Mouse (Mus musculus): Measurements from ENCODE around the gene Gm20708. TPM values are rescaled to one million over a fixed set of nuclear protein-coding genes. Genes with fewer than 3 reads are reported as not detected.

Gm20708 gene
- polyA plus RNA-seq, 1 experiment from 2014 or later: not detected

DNA sequence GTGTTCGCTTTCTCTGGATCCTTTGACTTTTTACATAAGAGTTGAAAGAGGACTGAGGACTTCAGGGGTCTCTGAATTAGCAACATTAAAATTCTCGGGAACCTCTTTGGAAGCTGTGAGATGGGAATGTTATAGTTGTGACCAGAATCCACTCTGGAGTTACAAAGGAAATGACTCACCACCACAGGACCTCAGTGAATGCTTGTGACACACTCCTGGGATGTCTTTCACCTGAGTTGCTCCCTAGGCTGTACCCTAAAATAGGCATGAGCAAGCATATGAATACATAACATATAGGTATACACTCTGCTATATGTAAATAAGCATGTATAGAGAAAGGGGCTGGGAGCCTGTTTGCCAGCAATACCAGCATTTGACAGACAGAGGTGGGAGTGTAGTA lies 34.0 kb downstream of the Gm20708 start:
- Histone ChIP-seq H3K9me3 (no peaks in the 10 kb centered on the region), H3K36me3 (no peaks in the 10 kb centered on the region), H3K4me1 (peaks cover 10% of the 10 kb centered on the region), H3K4me3 (no peak overlapping the region), H3K4me2 (replicated peaks) (no peak overlapping the region), H3K27me3 (replicated peaks) (no peaks in the 10 kb centered on the region), H3K27ac (no peak overlapping the region), H3K9ac (no peak overlapping the region)
- 87% methylated on average over 2 of the region's 2 CpGs for WGBS
- ATAC-seq (ENCODE audit: low FRiP score, low read depth): no peak

- Histone ChIP-seq H3K4me1 (peaks cover 19% of the 10 kb centered on the region), H3K9me3 (no peaks in the 10 kb centered on the region), H3K4me2 (replicated peaks) (no peak overlapping the region), H3K36me3 (no peaks in the 10 kb centered on the region), H3K4me3 (no peak overlapping the region), H3K27me3 (replicated peaks) (no peaks in the 10 kb centered on the region), H3K27ac (no peak overlapping the region), H3K9ac (no peak overlapping the region)
- ATAC-seq (ENCODE audit: low FRiP score, low read depth): no peak
- WGBS: 77% methylated on average over 2 of the region's 2 CpGs
Measured at GRCm38 (mm10) chr11:117844997-117845396, 35.5 kb downstream of the Gm20708 start.

DNA sequence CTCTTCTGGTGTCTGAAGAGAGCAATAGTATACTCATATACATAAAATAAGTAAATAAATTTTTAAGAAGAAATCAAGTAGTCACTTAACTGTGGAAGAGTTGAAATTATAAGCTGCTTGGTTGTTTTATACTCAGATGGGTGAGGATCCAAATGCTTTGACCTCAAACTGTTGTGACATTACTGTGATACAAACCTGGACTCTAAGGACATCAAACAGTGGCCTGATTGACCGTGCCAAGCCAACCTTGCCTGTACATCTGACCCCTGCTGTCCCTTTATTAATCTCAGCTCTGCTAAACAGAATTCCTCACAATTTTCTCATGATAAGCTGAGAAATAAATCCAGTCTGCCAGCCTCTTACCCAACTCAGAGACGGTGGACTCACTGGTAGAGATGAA lies 36.2 kb downstream of the Gm20708 start:
- ATAC-seq (ENCODE audit: low FRiP score, low read depth): no peak
- no peaks in the 10 kb centered on the region for H3K27me3 ChIP-seq (replicated peaks)
- H3K9me3 ChIP-seq: no peaks in the 10 kb centered on the region
- no peak overlapping the region for H3K27ac ChIP-seq
- 90% methylated on average over 2 of the region's 2 CpGs for WGBS
- H3K4me1 ChIP-seq: peaks cover 25% of the 10 kb centered on the region
- no peak overlapping the region for H3K4me2 ChIP-seq (replicated peaks)
- H3K4me3 ChIP-seq: no peak overlapping the region
- H3K36me3 ChIP-seq: no peaks in the 10 kb centered on the region
- no peak overlapping the region for H3K9ac ChIP-seq

DNA sequence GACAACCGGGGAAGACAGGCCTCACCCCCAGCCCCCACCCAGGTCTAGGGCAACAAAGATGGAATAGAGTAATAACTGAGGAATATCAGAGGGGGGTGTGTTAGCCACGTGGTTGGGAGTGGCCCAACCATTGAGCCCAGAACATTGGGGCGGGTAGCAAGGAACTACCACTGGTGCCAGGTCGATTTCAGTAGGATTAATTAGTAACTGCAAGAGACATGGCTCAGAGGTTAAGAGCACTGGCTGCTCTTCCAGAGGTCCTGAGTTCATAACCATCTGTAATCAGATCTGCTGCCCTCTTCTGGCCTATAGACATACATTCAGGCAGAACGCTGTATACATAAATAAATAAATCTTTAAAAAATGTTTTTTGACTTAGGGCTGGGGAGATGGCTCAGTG lies 37.2 kb downstream of the Gm20708 start:
- no peak overlapping the region for H3K27ac ChIP-seq
- peaks cover 25% of the 10 kb centered on the region for H3K4me1 ChIP-seq
- H3K27me3 ChIP-seq (replicated peaks): no peaks in the 10 kb centered on the region
- ATAC-seq (ENCODE audit: low FRiP score, low read depth): no peak
- H3K4me3 ChIP-seq: no peak overlapping the region
- no peak overlapping the region for H3K9ac ChIP-seq
- no peaks in the 10 kb centered on the region for H3K36me3 ChIP-seq
- no peak overlapping the region for H3K4me2 ChIP-seq (replicated peaks)
- no peaks in the 10 kb centered on the region for H3K9me3 ChIP-seq
- 62% methylated on average over 5 of the region's 5 CpGs for WGBS

GRCm38 (mm10) chr11:117847593-117848215 lies 38.2 kb downstream of the Gm20708 start:
- WGBS: 82% methylated on average over 7 of the region's 7 CpGs
- H3K9ac ChIP-seq: no peak overlapping the region
- H3K27ac ChIP-seq: no peak overlapping the region
- no peak overlapping the region; the same call in 1 of the 2 replicates for H3K4me3 ChIP-seq
- H3K4me1 ChIP-seq: peaks cover 25% of the 10 kb centered on the region
- peak overlapping the region; percentile 91 for H3K4me2 ChIP-seq (replicated peaks)
- no peak for ATAC-seq (ENCODE audit: low FRiP score, low read depth)
- no peaks in the 10 kb centered on the region for H3K9me3 ChIP-seq
- peaks cover 5% of the 10 kb centered on the region for H3K36me3 ChIP-seq
- H3K27me3 ChIP-seq (replicated peaks): no peaks in the 10 kb centered on the region

GRCm38 (mm10) chr11:117848271-117848984 lies 39.0 kb downstream of the Gm20708 start:
- no peaks in the 10 kb centered on the region for H3K9me3 ChIP-seq
- H3K4me1 ChIP-seq: peaks cover 25% of the 10 kb centered on the region
- no peaks in the 10 kb centered on the region for H3K27me3 ChIP-seq (replicated peaks)
- peak overlapping the region; percentile 91 for H3K4me2 ChIP-seq (replicated peaks)
- 12% methylated on average over 19 of the region's 19 CpGs for WGBS
- peak overlapping the region; percentile 61 for H3K4me3 ChIP-seq
- peaks cover 11% of the 10 kb centered on the region for H3K36me3 ChIP-seq
- H3K27ac ChIP-seq: peak overlapping the region; percentile 91
- peak; percentile 88 for ATAC-seq (ENCODE audit: low FRiP score, low read depth)
- H3K9ac ChIP-seq: peak overlapping the region; percentile 77

DNA sequence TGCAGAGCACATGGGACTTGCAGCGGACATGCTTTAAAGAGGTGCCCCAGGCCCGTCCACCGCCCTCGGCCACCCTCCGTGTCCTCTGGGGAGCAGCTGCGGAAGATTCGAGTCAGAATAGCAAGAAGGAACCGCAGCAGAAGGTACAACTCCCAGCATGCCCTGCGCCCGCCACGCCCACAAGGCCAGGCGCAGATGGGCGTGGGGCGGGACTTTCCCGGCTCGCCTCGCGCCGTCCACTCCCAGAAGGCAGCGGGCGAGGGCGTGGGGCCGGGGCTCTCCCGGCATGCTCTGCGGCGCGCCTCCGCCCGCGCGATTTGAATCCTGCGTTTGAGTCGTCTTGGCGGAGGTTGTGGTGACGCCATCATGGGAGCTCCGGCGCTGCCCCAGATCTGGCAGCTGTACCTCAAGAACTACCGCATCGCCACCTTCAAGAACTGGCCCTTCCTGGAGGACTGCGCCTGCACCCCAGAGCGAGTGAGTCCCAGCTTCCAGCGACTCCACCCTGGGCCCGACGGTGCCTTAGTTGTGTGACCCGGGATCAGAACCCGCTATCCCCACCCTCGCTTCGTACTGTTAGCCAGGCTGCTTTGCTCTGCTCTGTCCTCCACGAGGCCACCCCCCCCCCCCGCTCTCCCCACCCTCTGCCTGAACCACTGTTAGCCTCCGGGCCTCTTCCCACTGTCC lies 39.7 kb downstream of the Gm20708 start, which contains the start of gene Birc5:
Gene Birc5, plus strand, starts transcription at position 267 of the 687 bp plus-strand sequence.
- Histone ChIP-seq H3K4me1 (peaks cover 25% of the 10 kb centered on the region), H3K27me3 (replicated peaks) (no peaks in the 10 kb centered on the region), H3K27ac (peak within 1 kb of the TSS; percentile 91), H3K4me3 (peak within 1 kb of the TSS; percentile 61), H3K9me3 (no peaks in the 10 kb centered on the region), H3K9ac (peak within 1 kb of the TSS; percentile 77), H3K4me2 (replicated peaks) (peak within 1 kb of the TSS; percentile 91), H3K36me3 (peaks cover 18% of the 10 kb centered on the region)
- WGBS: 0% methylated on average over 51 of the region's 51 CpGs
- peak; percentile 93 for ATAC-seq (ENCODE audit: low FRiP score, low read depth)

GRCm38 (mm10) chr11:117852875-117853274 lies 43.4 kb downstream of the Gm20708 start:
- Histone ChIP-seq H3K4me2 (replicated peaks) (no peak overlapping the region), H3K4me1 (peaks cover 21% of the 10 kb centered on the region), H3K9ac (no peak overlapping the region), H3K27ac (no peak overlapping the region), H3K27me3 (replicated peaks) (no peaks in the 10 kb centered on the region), H3K9me3 (no peaks in the 10 kb centered on the region), H3K36me3 (peaks cover 49% of the 10 kb centered on the region), H3K4me3 (no peak overlapping the region)
- WGBS: 93% methylated on average over 3 of the region's 3 CpGs
- no peak for ATAC-seq (ENCODE audit: low FRiP score, low read depth)

GRCm38 (mm10) chr11:117854241-117854640 lies 44.8 kb downstream of the Gm20708 start:
- Histone ChIP-seq H3K4me2 (replicated peaks) (no peak overlapping the region), H3K4me1 (peaks cover 16% of the 10 kb centered on the region), H3K27me3 (replicated peaks) (no peaks in the 10 kb centered on the region), H3K36me3 (peaks cover 49% of the 10 kb centered on the region), H3K27ac (no peak overlapping the region), H3K9me3 (no peaks in the 10 kb centered on the region), H3K9ac (no peak overlapping the region), H3K4me3 (no peak overlapping the region)
- WGBS: 89% methylated on average over 9 of the region's 9 CpGs
- ATAC-seq (ENCODE audit: low FRiP score, low read depth): no peak

DNA sequence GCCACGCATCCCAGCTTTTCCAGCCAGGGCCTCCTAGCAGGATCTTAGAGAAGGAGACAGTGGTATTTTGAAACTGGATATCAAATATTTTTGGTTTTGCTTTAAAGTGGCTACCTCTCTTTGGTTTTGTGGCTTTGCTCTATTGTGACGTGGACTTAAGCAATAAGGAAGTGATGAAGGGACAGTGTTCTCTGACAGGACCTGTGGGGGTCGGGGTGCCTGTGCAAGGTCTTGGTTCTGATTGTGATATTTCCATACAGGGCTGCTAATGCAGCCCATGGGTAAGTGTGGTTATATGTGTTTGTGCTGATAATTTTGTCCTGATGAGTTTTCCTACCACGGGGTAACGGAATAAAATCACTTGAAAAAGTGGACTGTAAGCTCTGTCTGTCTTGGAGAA lies 45.9 kb downstream of the Gm20708 start:
- H3K36me3 ChIP-seq: peaks cover 49% of the 10 kb centered on the region
- ATAC-seq (ENCODE audit: low FRiP score, low read depth): no peak

GRCm38 (mm10) chr11:117855975-117856374 lies 46.5 kb downstream of the Gm20708 start:
- Histone ChIP-seq H3K4me3 (no peak overlapping the region), H3K9me3 (no peaks in the 10 kb centered on the region), H3K4me1 (0 out of 2 replicates have a peak, but pooled peaks cover 9% of the 10 kb centered on the region), H3K9ac (no peak overlapping the region), H3K36me3 (peaks cover 49% of the 10 kb centered on the region), H3K27ac (no peak overlapping the region), H3K4me2 (replicated peaks) (no peak overlapping the region), H3K27me3 (replicated peaks) (peaks cover 14% of the 10 kb centered on the region)
- ATAC-seq (ENCODE audit: low FRiP score, low read depth): no peak
- WGBS: 90% methylated on average over 1 of the region's 1 CpGs

More for the DNA sequence above, 45.9 kb downstream of the Gm20708 start:
- Histone ChIP-seq H3K27ac (no peak overlapping the region), H3K4me1 (peaks cover 7% of the 10 kb centered on the region), H3K4me2 (replicated peaks) (no peak overlapping the region), H3K27me3 (replicated peaks) (peaks cover 8% of the 10 kb centered on the region), H3K4me3 (no peak overlapping the region), H3K9me3 (no peaks in the 10 kb centered on the region), H3K9ac (no peak overlapping the region)
- 97% methylated on average over 5 of the region's 5 CpGs for WGBS

DNA sequence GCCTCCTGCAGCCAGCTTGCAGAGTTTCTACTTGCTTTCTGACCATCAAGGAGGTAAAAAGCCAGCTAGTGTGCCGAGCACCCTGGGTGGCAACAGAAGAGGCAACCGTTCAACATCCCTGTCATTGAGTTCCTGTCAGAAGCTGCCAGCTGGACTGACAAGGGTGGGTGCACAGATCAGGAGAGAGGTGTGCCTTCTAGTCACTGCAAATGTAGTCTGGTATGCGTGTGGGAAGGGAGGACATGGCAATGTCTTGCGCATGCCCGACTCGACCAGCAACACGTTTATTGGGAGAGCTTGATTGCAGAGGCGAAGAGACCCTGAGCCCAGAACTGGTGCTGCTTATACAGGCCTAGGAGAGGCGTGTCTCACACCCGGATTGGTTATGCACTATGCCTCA lies 48.0 kb downstream of the Gm20708 start:
- H3K9ac ChIP-seq: no peak overlapping the region
- H3K36me3 ChIP-seq: peaks cover 46% of the 10 kb centered on the region
- H3K27me3 ChIP-seq (replicated peaks): peaks cover 27% of the 10 kb centered on the region
- 0 out of 2 replicates have a peak, but pooled peaks cover 9% of the 10 kb centered on the region for H3K4me1 ChIP-seq
- no peaks in the 10 kb centered on the region for H3K9me3 ChIP-seq
- no peak overlapping the region for H3K4me2 ChIP-seq (replicated peaks)
- no peak for ATAC-seq (ENCODE audit: low FRiP score, low read depth)
- H3K27ac ChIP-seq: no peak overlapping the region
- no peak overlapping the region for H3K4me3 ChIP-seq
- 93% methylated on average over 10 of the region's 10 CpGs for WGBS
